Mouse (Mus musculus): ENCODE measurements around the gene Ccdc85b. TPM values are rescaled to one million over a fixed set of nuclear protein-coding genes. Genes with fewer than 3 reads are reported as not detected.
A peak's percentile ranks its signal among the peaks of the same experiment; 100 is the strongest.
"Not testable (repeated sequence)": the region's sequence is repeated elsewhere in the genome, so short reads cannot be mapped to it uniquely, and the experiment has no call there.

The Ccdc85b gene
- total RNA-seq, 2 experiments from 2014 or later, result 34.8 to 38.3 TPM

DNA sequence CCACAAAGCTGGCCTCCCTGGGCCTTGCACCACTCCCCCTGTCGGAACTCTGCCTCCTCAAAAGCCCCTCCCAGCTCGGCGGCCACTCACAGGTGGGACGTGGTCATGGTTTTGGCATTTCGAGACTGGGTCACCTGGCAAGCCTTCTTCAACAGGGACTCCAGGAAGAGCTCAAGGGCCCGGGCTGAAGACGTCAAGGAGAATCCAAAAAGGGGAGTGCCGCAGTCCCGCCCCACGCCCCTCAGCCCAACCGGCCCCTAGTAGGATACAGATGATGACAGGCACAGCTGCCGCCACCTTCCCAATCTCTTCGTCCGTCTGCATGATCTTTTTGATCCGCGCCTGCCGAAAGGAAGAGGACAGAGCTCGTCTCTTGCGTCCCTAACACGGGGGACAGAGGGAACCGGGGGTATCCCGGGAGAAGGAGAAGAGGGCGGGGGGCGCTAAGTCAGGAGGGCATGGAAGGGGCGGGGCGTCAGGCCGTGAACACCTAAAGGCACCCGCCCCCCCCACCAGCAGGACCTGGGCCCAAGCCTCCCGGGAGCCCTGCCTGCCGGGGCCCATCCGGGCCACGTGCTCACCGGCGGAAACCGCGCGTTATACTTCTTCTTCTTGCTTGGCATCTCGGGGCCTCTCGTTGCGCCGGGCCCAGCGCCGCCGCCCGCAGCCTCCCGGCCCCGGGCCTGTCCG lies 33.5 kb downstream of the Ccdc85b start:
- DNase-seq, result peak; percentile 57 to 64

DNA sequence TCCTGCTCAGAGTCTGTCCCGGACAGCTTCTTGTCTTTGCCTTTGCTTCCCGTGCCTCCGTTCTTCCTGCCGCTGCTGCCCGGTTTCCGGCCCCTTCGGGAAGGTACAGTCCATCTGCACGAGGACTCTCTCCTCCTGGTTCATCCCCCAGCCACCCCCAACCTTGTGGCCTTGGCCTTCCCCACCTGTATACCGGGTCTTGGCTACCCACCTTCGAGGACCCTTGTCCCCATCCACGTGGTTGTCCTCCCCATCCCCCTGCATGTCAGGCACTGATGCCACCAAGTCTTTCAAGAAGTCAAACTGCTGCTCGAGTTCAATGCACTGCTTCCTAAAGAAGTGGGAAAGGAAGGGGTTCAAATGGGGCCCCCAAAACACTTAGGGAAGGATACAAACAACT lies 34.1 kb downstream of the Ccdc85b start:
- DNase-seq, result no peak

DNA sequence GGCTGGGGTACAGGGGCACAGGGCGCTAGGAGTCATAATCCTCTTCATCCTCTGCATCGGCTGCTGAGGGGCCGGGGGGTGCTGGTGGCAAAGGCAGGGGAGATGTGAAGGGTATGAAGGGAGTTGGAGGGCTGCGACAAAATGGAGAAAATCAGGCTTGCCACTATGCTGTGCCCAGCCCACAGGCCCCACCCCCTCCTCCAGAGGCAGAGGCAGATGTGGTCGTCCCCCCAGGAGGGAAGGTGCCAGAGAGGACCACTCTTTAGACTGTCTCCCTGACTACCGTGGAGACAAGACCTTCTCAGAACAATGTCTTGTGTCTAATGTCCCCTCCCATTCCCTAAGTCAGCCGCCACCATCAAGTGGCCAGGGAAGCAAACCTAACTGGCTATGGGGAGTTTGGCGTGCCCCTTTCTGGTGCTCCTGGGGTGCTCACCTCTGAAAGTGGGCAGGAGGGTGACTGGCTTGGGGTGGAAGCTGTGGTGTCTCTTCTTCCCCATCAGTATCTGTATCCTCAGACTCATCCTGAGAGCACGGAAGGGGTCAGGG lies 34.7 kb downstream of the Ccdc85b start:
- DNase-seq, result no peak

DNA sequence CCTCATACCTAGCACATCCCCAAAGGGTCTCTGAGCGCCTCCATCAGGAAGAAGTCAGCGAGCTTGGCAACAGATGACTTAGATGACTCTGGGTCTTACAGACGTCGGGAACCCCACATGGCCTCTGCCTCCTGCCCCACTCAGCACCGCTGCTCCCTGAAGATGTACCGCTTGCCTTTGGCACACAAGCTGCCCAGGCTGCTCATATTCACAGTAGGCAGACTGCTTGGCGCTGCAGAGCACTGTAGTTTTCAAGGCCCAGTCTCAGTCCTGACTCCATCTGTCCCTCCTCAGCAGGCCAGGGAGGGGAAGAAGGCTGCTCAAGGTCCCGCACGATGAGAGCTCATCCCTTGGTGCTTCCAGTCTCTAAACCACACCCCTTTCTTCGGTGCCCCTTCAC lies 35.4 kb downstream of the Ccdc85b start:
- no peak for DNase-seq

DNA sequence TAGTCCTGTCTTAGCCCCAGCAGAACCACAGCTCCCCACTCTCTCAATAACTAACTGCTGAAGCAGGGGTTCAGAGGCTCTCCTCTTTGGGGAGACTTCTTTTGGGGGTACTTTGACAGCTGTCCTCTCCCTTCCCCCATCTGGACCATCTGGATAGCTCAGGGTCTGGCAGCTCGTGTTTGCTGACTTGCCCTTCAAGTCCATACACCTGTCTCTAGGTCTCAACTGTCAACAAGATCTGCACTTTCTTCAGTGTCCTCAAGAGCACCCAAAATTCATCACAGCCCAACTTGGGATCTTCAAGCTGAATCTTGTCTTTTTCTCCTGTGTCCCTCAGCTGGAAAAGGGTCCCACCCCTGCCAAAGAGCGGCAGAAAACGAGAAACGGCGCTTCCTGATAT lies 35.9 kb downstream of the Ccdc85b start:
- no peak for DNase-seq

DNA sequence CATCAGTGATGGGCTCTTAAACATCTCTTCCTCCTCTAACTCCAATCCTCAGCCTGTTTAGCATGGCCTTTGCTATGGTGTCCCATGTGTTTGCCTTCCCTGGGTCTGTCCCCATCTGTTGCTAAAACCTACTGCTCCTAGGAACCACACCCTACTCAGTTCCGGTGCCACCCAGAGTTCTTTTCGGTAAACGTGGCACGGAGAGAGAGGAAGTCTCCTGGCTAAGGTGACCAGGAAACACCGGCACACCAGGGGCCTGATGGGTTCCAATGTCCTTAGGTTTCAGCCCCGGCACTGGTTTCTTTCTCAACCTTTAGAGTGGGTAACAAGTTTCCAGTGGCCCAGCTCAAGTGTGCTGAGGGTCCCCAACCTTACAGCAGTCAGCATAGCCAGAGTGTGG lies 37.1 kb downstream of the Ccdc85b start:
- no peak for DNase-seq

DNA sequence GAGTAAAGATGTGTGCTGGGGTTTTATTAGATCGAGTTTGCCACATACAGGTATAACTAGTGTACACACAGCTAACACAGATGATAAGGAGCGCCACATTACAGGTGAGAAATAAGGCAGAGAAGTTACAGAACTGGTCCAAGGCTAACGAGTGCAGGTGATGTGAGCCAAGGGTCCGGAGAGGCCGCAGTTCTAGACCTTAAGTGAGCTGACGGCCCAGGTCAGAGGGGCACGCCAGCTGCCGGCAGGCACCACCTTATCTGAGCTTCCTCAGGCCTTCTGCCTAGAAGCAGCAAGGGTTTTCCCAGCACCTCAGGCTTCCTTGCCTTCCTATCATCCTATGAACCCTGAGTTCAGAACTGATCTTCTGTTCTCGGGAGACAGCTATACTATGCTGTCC lies 38.1 kb downstream of the Ccdc85b start:
- no peak for DNase-seq

DNA sequence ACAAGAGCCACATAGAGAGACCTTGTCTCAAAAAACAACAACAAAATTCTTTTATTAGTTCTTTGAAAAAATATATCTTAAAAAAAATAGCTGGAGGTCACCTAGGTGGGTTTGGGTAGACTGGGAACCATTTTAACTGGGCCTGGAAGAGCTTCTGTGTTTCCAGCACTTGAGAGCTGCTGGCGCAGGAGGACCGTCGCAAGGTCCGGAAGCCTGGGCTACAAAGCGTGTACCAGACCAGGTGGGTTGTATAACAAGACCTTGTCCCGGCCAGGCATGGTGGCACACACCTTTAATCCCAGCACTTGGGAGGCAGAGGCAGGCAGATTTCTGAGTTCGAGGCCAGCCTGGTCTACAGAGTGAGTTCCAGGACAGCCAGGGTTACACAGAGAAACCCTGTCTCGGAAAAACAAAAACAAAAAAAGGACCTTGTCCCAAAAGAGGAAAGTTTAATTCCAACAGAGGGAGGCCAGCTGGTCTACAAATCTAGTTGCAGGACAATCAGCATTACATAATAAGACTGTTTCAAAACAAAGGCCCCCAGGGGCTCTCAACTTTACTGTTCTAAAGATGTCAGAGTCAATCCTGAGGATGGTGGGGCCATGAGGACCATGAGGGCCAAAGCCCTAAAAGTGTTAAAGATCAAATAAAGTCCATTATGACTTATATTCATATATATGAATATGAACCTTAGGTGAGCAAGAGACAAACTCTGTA lies 38.8 kb downstream of the Ccdc85b start:
- no peak for DNase-seq

DNA sequence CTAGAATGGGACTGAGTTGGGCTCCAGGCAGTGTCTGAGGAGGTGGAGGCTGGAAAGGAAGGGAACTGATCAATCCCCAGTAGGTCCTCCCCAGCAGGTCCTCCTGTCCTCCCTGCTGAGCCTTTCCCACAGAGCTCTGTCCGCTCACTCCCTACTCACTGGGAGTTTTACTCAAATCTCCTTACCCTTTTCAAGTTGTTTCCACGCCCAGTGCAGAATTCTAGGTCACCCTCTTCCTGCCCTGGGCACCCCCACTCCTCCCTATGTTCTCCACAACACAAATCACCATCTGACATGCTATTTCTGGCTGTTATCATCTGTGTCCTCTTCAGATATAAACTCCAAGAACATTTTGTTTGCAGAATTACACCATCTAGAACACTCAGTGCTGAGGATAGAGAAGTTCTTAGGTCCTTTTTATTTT lies 43.1 kb downstream of the Ccdc85b start:
- DNase-seq, result peak in 1 of 2 experiments; percentile 27

DNA sequence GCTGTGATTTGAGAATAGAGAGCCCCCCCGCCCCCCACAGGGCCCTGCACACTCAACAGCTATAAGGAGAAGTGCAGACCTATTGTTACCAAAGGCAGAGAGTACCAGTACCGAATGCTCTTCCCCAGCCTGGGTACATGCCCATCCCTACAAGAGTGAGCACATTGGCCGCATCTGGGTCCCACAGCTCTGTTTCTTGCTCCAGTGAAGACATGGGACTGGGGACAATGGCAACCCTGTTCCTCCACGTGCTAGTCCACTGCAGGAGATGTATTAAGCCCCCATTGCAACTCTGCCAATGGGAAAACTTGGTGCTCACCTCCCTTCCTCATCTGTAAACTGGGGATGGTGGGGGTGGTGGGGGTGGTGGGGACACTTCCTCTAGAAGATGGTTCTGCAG lies 43.9 kb downstream of the Ccdc85b start:
- no peak for DNase-seq

DNA sequence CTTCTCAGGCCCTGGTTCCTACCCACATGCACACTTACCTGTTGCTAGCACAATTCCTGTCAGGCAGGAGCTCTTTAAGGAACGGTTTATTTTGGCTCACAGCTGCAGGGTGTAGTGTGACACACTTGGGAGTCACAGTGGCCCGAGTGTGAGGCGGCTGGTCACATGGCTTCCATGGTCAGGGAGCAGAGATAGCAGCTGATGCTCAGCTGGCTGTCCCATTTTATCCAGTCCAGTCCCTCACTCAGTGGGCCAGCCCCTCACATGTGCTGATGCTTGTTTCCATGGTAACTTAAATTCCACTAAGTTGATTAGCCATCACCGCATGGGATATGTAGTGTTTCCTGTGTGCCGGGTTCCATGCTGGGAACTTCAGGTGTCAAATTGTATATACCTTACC lies 45.7 kb downstream of the Ccdc85b start:
- DNase-seq, result no peak

DNA sequence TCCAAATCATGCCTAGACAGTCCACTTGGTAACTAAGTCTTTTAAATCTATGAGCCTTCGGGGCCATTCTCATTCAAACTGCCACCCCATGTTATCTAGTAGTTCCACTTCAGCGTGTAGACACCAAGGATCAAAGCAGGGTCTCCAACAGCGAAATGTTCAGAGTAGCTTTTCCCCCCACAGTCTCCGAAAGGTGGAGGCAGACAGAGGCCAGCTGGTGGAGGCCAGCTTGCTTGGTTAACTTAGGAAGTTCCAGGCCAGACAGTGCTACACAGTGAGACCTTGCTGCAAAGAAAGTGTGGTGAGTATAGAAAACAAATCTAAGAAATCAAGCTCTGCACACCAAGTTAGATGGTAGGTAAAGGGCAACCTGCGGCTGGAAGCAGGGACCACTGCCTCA lies 47.1 kb downstream of the Ccdc85b start:
- DNase-seq, result no peak

DNA sequence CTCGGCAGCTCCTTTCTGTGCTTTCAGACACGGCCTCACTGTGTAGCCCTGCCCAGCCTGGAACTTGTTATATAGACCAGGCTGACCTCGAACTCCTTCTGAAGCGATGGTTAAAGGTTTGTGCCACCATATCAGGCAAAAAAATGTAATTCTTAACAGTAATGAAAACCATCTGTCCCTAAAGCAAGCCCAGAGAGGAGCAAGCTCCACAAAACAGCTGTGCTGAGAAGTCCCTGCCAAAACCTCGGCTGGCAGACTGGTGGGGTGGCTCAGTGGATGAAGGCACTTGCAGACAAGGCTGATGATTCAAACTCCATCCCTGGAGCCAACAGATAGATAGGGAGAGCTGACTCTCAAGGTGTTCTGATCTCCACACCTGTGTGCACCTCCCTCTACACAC lies 48.6 kb downstream of the Ccdc85b start:
- no peak for DNase-seq

DNA sequence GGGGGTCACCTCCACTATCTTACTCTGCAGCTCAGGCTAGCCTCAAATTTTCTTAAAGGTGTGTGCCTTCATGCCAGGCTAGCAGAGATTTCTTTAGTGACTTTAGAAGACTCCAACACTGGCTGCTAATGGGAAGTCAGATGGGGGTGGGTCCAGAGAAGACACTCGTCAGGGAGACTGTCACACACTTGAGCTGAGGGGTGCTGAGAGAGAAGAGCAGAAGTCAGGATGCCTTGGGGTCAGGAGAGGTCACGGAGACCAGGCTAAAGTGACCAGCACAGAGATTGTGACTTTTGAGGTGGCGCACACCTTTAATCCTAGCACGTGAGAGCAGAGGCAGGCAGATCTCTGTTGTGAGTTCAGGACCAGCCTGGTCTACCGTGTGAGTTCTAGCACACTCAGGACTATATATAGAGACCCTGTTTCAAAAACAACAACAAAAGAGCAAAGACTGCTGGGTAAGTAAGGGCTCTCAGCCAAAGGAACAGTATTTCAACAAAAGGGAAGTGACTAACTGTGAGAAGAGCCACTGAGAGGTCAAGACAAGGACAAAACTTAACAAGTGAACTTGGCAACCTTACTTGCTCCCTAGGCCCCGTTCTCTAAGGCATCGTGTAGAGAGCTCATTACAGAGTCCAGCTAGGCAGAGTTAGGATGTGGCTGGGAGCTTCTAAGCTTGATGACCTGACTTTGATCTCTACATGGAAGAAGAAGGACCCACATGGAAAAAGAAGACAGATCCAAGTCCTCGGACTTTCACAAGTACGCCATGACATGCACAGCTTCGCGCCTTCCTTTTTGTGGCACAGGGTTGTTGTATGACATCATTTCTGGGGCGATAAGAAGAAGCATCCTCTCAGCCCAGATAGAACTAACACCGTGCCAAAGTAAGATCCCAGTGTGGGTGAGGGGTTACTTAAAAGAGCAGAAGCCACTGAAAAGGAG lies 49.4 kb downstream of the Ccdc85b start:
- DNase-seq, result no peak

DNA sequence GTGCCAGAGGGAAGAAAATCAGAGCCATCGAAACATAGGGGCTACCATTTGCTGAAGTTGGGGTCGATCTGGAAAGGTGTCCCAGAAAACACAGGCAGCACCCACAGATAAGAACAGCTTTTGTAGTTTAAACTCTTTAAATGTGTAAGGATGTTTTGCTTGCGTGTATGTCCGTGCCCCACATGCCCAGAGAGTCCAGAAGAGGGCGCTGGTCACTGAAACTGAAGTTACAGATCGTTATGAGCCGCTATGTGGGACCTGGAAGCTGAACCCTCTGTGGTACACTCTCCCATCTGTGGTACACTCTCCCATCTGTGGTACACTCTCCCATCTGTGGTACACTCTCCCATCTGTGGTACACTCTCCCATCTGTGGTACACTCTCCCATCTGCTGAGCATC lies 50.6 kb downstream of the Ccdc85b start:
- DNase-seq, result peak in 1 of 2 experiments; percentile 35

DNA sequence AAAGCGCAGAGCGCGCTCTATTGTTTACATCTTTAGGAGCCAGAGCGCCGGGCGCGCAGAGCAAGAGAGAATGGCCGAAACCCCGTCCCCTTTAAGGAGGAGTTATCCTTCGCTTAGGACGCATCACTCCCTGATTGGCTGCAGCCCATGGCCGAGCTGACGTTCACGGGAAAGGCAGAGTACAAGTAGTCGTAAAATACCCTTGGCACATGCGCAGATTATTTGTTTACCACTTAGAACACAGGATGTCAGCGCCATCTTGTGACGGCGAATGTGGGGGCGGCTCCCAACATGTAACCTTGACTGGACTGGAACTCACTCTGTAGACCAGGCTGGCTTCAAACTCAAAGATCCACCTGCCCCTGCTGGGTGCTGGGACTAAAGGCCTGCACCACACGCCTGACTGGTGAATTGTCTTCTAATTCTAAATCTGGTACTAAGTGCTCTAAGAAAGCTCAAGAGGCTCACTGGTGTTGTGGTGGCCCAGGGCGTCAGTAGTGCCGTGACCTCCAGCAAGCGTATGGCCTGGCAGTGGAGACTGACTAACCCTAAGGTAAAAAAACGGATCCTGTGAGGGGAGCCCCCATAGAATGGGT lies 51.1 kb downstream of the Ccdc85b start:
- DNase-seq, result not testable (repeated sequence)

DNA sequence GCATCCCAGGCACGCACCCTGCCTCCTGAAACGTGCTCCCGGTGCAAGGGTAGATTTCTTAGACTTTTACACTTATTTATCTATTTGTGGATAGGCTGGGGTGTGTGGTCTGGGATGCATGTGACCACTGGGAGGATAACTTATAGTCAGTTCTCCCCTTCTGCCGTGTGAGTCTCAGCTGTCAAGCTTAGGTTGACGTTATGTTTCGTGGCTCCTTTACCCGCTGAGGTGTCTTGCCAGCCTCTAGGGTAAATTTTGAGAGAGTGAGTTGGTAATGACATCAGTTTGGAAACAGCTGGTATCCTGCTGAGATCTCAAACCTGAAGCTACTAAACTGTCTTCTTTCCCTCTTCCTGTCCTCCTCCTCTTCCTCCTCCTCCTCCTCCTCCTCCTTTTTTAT lies 51.8 kb downstream of the Ccdc85b start:
- no peak for DNase-seq

Other genes with a start within 250 kb of the Ccdc85b start
- 10 to 100 TPM; 52.5 to 55.0 TPM for gene Pacs1, start 184.8 kb downstream of the Ccdc85b start, total RNA-seq (2021)
- 100 to 1,000 TPM; 204 to 205 TPM for gene Sf3b2, start 162.4 kb downstream of the Ccdc85b start, total RNA-seq (2021)
- 100 to 1,000 TPM; 110 TPM for gene Gal3st3, start 159.6 kb downstream of the Ccdc85b start, total RNA-seq (2021)
- not detected for gene Catsper1, start 122.2 kb downstream of the Ccdc85b start, total RNA-seq (2021)
- 1 to 10 TPM; 7.3 to 7.7 TPM for gene Cst6, start 108.3 kb downstream of the Ccdc85b start, total RNA-seq (2021)
- 10 to 100 TPM; 20.6 to 21.3 TPM for gene Eif1ad, start 91.2 kb downstream of the Ccdc85b start, total RNA-seq (2021)
- gene Banf1, start 90.7 kb downstream of the Ccdc85b start, total RNA-seq (2021), result 10 to 100 TPM; 80.9 to 90.9 TPM
- gene Sart1, start 69.2 kb downstream of the Ccdc85b start, total RNA-seq (2021), result 100 to 1,000 TPM in 1 of 2 experiments, 10 to 100 TPM in 1; 97.9 to 104 TPM
- gene Tsga10ip, start 55.4 kb downstream of the Ccdc85b start, total RNA-seq (2021), result not detected
- gene Drap1, start 32.9 kb downstream of the Ccdc85b start, total RNA-seq (2021), result 100 to 1,000 TPM; 291 to 298 TPM
- gene AI837181, start 32.8 kb downstream of the Ccdc85b start, total RNA-seq (2021), result 10 to 100 TPM; 66.4 to 69.8 TPM
- gene Fosl1, start 10.3 kb downstream of the Ccdc85b start, total RNA-seq (2021), result not detected
- gene Fibp, start 2.7 kb upstream of the Ccdc85b start, total RNA-seq (2021), result 10 to 100 TPM; 85.5 to 86.3 TPM
- not detected for gene Ctsw, start 10.6 kb upstream of the Ccdc85b start, total RNA-seq (2021)
- gene Efemp2, start 16.1 kb upstream of the Ccdc85b start, total RNA-seq (2021), result 10 to 100 TPM; 10.9 to 12.4 TPM
- 10 to 100 TPM; 37.6 to 39.3 TPM for gene Mus81, start 30.5 kb upstream of the Ccdc85b start, total RNA-seq (2021)
- gene Cfl1, start 32.6 kb upstream of the Ccdc85b start, total RNA-seq (2021), result 1,000 to 10,000 TPM; 1,234 to 1,394 TPM
- gene 1700020D05Rik, start 45.9 kb upstream of the Ccdc85b start, total RNA-seq (2021), result 1 to 10 TPM; 5.4 to 8.8 TPM
- gene Snx32, start 52.6 kb upstream of the Ccdc85b start, total RNA-seq (2021), result 10 to 100 TPM; 80.5 to 83.5 TPM
- not detected for gene Ovol1, start 102.8 kb upstream of the Ccdc85b start, total RNA-seq (2021)
- gene Ap5b1, start 110.1 kb upstream of the Ccdc85b start, total RNA-seq (2021), result 1 to 10 TPM; 5.8 to 7.0 TPM
- 10 to 100 TPM; 80.2 to 88.0 TPM for gene Rnaseh2c, start 144.0 kb upstream of the Ccdc85b start, total RNA-seq (2021)
- 10 to 100 TPM; 80.1 to 91.1 TPM for gene Kat5, start 152.3 kb upstream of the Ccdc85b start, total RNA-seq (2021)
- 10 to 100 TPM; 17.2 to 17.7 TPM for gene Rela, start 179.6 kb upstream of the Ccdc85b start, total RNA-seq (2021)
- gene Sipa1, start 205.8 kb upstream of the Ccdc85b start, total RNA-seq (2021), result 10 to 100 TPM; 16.6 to 18.0 TPM
- 10 to 100 TPM; 17.8 to 18.6 TPM for gene Map3k11, start 230.8 kb upstream of the Ccdc85b start, total RNA-seq (2021)
- 10 to 100 TPM; 61.9 to 68.5 TPM for gene Pcnx3, start 231.0 kb upstream of the Ccdc85b start, total RNA-seq (2021)
- not detected for gene Kcnk7, start 246.5 kb upstream of the Ccdc85b start, total RNA-seq (2021)